Mouse (Mus musculus): ENCODE results near the gene Nim1k. TPM values are rescaled to one million over a fixed set of nuclear protein-coding genes. Genes with fewer than 3 reads are reported as not detected.

Nim1k gene
- 1.1 and 1.3 TPM in 2 replicates for polyA plus RNA-seq (2016; fragmentation: Nextera tagmentation; extraction: Ambion mirVana)

DNA sequence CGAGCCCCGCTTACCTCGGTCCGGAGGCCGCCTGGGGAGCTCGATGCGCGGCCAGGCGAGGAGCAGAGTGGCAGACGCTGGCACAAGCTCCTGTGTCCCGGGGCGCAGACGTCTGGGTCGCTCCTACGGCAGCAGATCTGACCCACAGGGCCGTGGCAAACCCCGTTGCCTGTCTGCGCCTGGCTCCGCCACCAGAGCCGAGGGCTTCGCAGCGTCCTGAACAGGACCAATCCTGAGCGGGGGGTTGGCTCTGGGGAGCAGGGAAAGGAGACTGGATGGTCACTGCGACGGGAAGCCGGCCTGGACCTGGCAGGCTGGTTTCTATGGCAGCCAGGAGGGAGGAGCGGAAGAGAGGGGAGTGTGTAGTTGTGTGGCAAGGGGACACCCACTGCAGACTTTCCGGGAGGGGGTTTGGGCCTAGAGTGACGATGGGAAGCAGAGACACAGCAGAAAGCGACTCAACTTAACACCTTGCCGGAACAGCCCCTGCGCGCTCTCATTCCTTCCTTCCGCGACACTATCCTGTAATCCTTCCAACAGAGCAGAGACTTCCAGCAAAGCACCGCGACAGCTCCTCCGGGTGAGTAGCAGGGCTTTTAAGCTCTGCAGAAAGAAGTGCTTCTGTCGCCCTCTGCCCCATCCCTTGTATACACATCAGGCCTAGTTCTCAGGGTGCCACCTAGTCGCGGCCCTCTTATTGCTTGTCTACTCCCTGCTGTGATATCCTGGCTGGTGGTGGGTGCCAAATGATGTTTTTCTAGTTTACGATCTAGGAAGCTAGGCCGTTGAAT, at the start of gene Nim1k:
TSS of gene Nim1k (minus strand) at position 202 of the 791 bp plus-strand sequence.
- Histone ChIP-seq H3K36me3 (peaks cover 7% of the 10 kb centered on the region; the same call in 1 of the 2 replicates), H3K4me1 (peaks cover 7% of the 10 kb centered on the region), H3K9me3 (no peaks in the 10 kb centered on the region), H3K4me2 (replicated peaks) (peak within 1 kb of the TSS; percentile 97), H3K27me3 (no peaks in the 10 kb centered on the region), H3K27ac (no peak within 1 kb of the TSS), H3K4me3 (peak within 1 kb of the TSS; percentile 56), H3K9ac (peak within 1 kb of the TSS; percentile 63)
- 1% methylated on average over 43 of the region's 43 CpGs for WGBS
- ATAC-seq (ENCODE audit: insufficient number of reproducible peaks, insufficient read depth, low FRiP score, low TSS enrichment), result peak; percentile 92

DNA sequence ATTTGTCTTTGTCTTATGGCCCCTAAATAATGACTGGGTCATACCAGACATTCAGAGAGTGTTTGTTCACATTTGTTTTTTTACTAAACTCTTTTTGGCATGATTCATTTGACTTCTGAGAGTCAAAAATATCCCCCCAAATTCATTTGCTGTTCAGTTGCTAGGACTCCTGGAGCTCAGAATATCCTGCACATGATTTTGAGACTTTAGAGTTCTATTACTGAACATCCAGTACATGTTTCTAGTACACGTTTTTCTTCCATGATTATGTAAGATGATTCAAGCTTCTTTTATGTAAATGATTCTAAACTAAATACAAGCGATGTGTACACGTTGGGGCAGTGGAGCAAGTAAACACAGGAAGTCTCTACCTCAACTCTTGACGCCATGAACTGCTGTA, 42.0 kb upstream of the Nim1k start:
- Histone ChIP-seq H3K36me3 (no peaks in the 10 kb centered on the region), H3K27ac (no peak overlapping the region), H3K4me2 (replicated peaks) (no peak overlapping the region), H3K4me3 (no peak overlapping the region), H3K9me3 (no peaks in the 10 kb centered on the region), H3K9ac (no peak overlapping the region), H3K27me3 (no peaks in the 10 kb centered on the region), H3K4me1 (no peaks in the 10 kb centered on the region)
- ATAC-seq (ENCODE audit: insufficient number of reproducible peaks, insufficient read depth, low FRiP score, low TSS enrichment), result no peak
- 68% methylated on average over 4 of the region's 4 CpGs for WGBS

GRCm38 (mm10) chr13:119792791-119793404, 37.2 kb upstream of the Nim1k start:
- no peak for ATAC-seq (ENCODE audit: insufficient number of reproducible peaks, insufficient read depth, low FRiP score, low TSS enrichment)
- WGBS, result 83% methylated on average over 5 of the region's 5 CpGs
- H3K36me3 ChIP-seq, result 0 out of 2 replicates have a peak, but pooled peaks cover 11% of the 10 kb centered on the region

DNA sequence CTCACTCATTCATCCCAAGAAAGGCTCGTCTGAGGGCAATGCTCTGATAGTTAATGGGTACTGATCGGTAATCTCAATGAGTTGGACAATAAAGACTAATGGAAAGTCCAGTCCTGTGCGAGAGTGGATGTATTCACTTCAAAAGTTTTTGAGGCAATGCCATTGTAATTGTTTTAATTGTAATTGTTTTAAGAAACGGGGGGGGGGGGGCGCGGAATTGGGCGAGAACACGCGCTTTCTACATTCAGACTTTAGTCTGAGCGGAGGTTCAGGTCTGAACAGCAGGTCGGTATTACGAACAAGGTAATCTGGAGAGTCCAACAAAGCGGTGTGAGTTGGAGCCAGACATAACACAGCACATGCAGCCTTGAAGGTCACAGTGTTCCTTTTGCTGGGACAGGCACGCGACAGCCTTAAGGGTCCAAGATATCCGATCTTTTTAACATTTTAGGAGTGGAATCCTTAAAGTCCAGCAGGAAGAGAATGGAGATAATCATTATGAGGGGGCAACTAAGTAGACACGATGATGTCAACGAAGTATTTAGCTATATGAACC, 36.0 kb upstream of the Nim1k start:
- Histone ChIP-seq H3K4me3 (peak overlapping the region; percentile 80), H3K9me3 (no peaks in the 10 kb centered on the region), H3K9ac (peak overlapping the region; percentile 94), H3K27me3 (no peaks in the 10 kb centered on the region), H3K27ac (peak overlapping the region; percentile 95), H3K4me2 (replicated peaks) (peak overlapping the region; percentile 73), H3K36me3 (peaks cover 21% of the 10 kb centered on the region), H3K4me1 (peaks cover 8% of the 10 kb centered on the region)
- WGBS, result 4% methylated on average over 16 of the region's 18 CpGs
- no peak for ATAC-seq (ENCODE audit: insufficient number of reproducible peaks, insufficient read depth, low FRiP score, low TSS enrichment)

More at GRCm38 (mm10) chr13:119792791-119793404, 37.2 kb upstream of the Nim1k start:
- H3K9me3 ChIP-seq, result no peaks in the 10 kb centered on the region
- H3K4me3 ChIP-seq, result no peak overlapping the region
- no peaks in the 10 kb centered on the region for H3K27me3 ChIP-seq
- H3K4me1 ChIP-seq, result peaks cover 8% of the 10 kb centered on the region
- H3K4me2 ChIP-seq (replicated peaks), result no peak overlapping the region
- no peak overlapping the region for H3K9ac ChIP-seq
- H3K27ac ChIP-seq, result no peak overlapping the region

GRCm38 (mm10) chr13:119790761-119791579, 35.3 kb upstream of the Nim1k start, which contains the start of gene Zfp131:
Gene Zfp131, minus strand, starts transcription at chr13:119790889.
- H3K36me3 ChIP-seq, result peaks cover 23% of the 10 kb centered on the region
- under 1% methylated on average over 73 of the region's 86 CpGs for WGBS
- H3K9me3 ChIP-seq, result no peaks in the 10 kb centered on the region
- H3K27ac ChIP-seq, result peak within 1 kb of the TSS; percentile 95
- peaks cover 8% of the 10 kb centered on the region for H3K4me1 ChIP-seq
- H3K27me3 ChIP-seq, result no peaks in the 10 kb centered on the region
- peak within 1 kb of the TSS; percentile 80 for H3K4me3 ChIP-seq
- ATAC-seq (ENCODE audit: insufficient number of reproducible peaks, insufficient read depth, low FRiP score, low TSS enrichment), result peak; percentile 98
- H3K9ac ChIP-seq, result peak within 1 kb of the TSS; percentile 94
- H3K4me2 ChIP-seq (replicated peaks), result peak within 1 kb of the TSS; percentile 73

- H3K9me3 ChIP-seq, result no peaks in the 10 kb centered on the region
- peak overlapping the region; percentile 94 for H3K9ac ChIP-seq
- peaks cover 8% of the 10 kb centered on the region for H3K4me1 ChIP-seq
- peaks cover 32% of the 10 kb centered on the region for H3K36me3 ChIP-seq
- peak overlapping the region; percentile 80 for H3K4me3 ChIP-seq
- ATAC-seq (ENCODE audit: insufficient number of reproducible peaks, insufficient read depth, low FRiP score, low TSS enrichment), result peak; percentile 62
- peak overlapping the region; percentile 95 for H3K27ac ChIP-seq
- no peaks in the 10 kb centered on the region for H3K27me3 ChIP-seq
- peak overlapping the region; percentile 57 for H3K4me2 ChIP-seq (replicated peaks)
- 2% methylated on average over 42 of the region's 66 CpGs for WGBS
Observed at GRCm38 (mm10) chr13:119789851-119790717, 34.4 kb upstream of the Nim1k start.

GRCm38 (mm10) chr13:119783581-119783980, 27.9 kb upstream of the Nim1k start:
- H3K4me3 ChIP-seq, result no peak overlapping the region
- no peaks in the 10 kb centered on the region for H3K4me1 ChIP-seq
- H3K36me3 ChIP-seq, result peaks cover 64% of the 10 kb centered on the region
- no peak overlapping the region for H3K27ac ChIP-seq
- no peak overlapping the region for H3K9ac ChIP-seq
- no peaks in the 10 kb centered on the region for H3K9me3 ChIP-seq
- ATAC-seq (ENCODE audit: insufficient number of reproducible peaks, insufficient read depth, low FRiP score, low TSS enrichment), result no peak
- no peaks in the 10 kb centered on the region for H3K27me3 ChIP-seq
- 87% methylated on average over 4 of the region's 4 CpGs for WGBS
- H3K4me2 ChIP-seq (replicated peaks), result no peak overlapping the region

DNA sequence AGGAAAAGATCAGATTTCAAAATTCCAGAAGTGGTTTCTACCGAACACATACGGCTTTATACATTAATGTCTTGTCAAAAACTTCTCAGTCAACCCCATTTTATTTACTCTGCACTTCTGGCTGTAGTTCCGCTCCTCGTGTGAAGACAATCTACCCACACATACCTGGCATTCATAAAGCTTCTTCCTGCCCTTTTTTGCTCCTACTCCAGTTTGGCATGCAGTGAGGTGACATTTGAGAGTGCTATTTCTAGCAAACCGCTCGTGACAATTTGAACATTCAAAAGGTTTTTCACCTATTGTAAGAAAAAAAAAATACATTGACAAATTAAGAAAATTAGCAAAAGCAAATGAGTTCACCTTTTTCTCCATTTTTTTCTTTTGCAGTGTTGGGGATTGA, 12.9 kb upstream of the Nim1k start:
- no peak overlapping the region for H3K4me2 ChIP-seq (replicated peaks)
- no peak for ATAC-seq (ENCODE audit: insufficient number of reproducible peaks, insufficient read depth, low FRiP score, low TSS enrichment)
- H3K36me3 ChIP-seq, result peaks cover 76% of the 10 kb centered on the region

GRCm38 (mm10) chr13:119766480-119766879, 10.8 kb upstream of the Nim1k start:
- H3K36me3 ChIP-seq, result peaks cover 63% of the 10 kb centered on the region
- no peak for ATAC-seq (ENCODE audit: insufficient number of reproducible peaks, insufficient read depth, low FRiP score, low TSS enrichment)
- 92% methylated on average over 7 of the region's 7 CpGs for WGBS
- H3K27ac ChIP-seq, result no peak overlapping the region
- H3K9me3 ChIP-seq, result no peaks in the 10 kb centered on the region
- no peak overlapping the region for H3K9ac ChIP-seq
- no peak overlapping the region for H3K4me2 ChIP-seq (replicated peaks)
- H3K4me1 ChIP-seq, result no peaks in the 10 kb centered on the region
- H3K4me3 ChIP-seq, result no peak overlapping the region
- no peaks in the 10 kb centered on the region for H3K27me3 ChIP-seq

More for the DNA sequence above, 12.9 kb upstream of the Nim1k start:
- WGBS, result 71% methylated on average over 6 of the region's 6 CpGs
- H3K9ac ChIP-seq, result no peak overlapping the region
- no peak overlapping the region for H3K27ac ChIP-seq
- no peaks in the 10 kb centered on the region for H3K27me3 ChIP-seq
- no peak overlapping the region for H3K4me3 ChIP-seq
- H3K9me3 ChIP-seq, result no peaks in the 10 kb centered on the region
- H3K4me1 ChIP-seq, result no peaks in the 10 kb centered on the region

DNA sequence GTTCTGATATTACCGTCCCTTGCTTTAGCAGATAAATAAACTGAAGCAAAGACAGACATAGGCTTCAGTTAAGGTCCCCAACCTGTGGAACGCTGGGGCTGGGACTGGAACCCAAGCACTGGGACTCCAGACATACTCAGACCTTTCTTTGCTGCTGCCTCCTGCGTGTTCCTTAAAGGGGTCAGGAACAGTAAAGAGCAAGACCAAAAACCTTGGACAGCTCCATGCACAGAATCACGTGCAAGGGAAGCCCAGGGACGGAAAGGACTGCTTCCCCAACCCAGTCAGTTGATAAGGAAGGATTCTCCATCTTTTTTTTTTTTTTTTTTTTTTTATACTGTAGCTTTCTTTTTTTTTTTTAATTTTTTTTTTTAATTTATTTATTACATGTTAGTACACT, 1.1 kb upstream of the Nim1k start:
- Histone ChIP-seq H3K9me3 (no peaks in the 10 kb centered on the region), H3K4me1 (peaks cover 7% of the 10 kb centered on the region), H3K4me2 (replicated peaks) (no peak overlapping the region), H3K4me3 (no peak overlapping the region), H3K27me3 (no peaks in the 10 kb centered on the region), H3K9ac (no peak overlapping the region), H3K36me3 (peaks cover 15% of the 10 kb centered on the region; the same call in 1 of the 2 replicates), H3K27ac (no peak overlapping the region)
- no peak for ATAC-seq (ENCODE audit: insufficient number of reproducible peaks, insufficient read depth, low FRiP score, low TSS enrichment)
- WGBS, result 23% methylated on average over 5 of the region's 5 CpGs

Measured in embryonic facial prominence, embryonic 12.5 days (tissue).